Mouse (Mus musculus) ES-CJ7 (cell line): ENCODE data around the gene Spata5.

ENCODE experiments used
- DNase-seq: peaks from one replicate; pipeline ENCODE4 v3.0.0; 2011; ENCODE audit warnings: low read depth, low spot score

Gene Spata5

GRCm38 (mm10) chr3:37510055-37511032 is 90.6 kb downstream of the Spata5 start:
- no peak for DNase-seq

GRCm38 (mm10) chr3:37515485-37515884 is 95.8 kb downstream of the Spata5 start:
- peak; percentile 68 for DNase-seq

GRCm38 (mm10) chr3:37516379-37516778 is 96.7 kb downstream of the Spata5 start:
- no peak for DNase-seq

- peak; percentile 46 for DNase-seq
Measured at GRCm38 (mm10) chr3:37518611-37519010, 98.9 kb downstream of the Spata5 start.

GRCm38 (mm10) chr3:37520334-37521023 is 100.8 kb downstream of the Spata5 start:
- no peak for DNase-seq

- no peak for DNase-seq
Measured at GRCm38 (mm10) chr3:37532079-37532478, 112.4 kb downstream of the Spata5 start.

GRCm38 (mm10) chr3:37540701-37541100 is 121.0 kb downstream of the Spata5 start:
- DNase-seq = peak; percentile 67

GRCm38 (mm10) chr3:37546351-37546750 is 126.7 kb downstream of the Spata5 start:
- no peak for DNase-seq

GRCm38 (mm10) chr3:37550190-37550589 is 130.5 kb downstream of the Spata5 start:
- DNase-seq = no peak

- DNase-seq = no peak
Measured at GRCm38 (mm10) chr3:37550594-37550993, 130.9 kb downstream of the Spata5 start.

GRCm38 (mm10) chr3:37551486-37551885 is 131.8 kb downstream of the Spata5 start:
- no peak for DNase-seq

- no peak for DNase-seq
Measured at GRCm38 (mm10) chr3:37552244-37552643, 132.5 kb downstream of the Spata5 start.

- no peak for DNase-seq
Measured at GRCm38 (mm10) chr3:37553371-37554033, 133.8 kb downstream of the Spata5 start.

GRCm38 (mm10) chr3:37556412-37557113 is 136.9 kb downstream of the Spata5 start:
- DNase-seq = no peak

GRCm38 (mm10) chr3:37557741-37558479 is 138.2 kb downstream of the Spata5 start:
- DNase-seq = no peak

GRCm38 (mm10) chr3:37559339-37559738 is 139.6 kb downstream of the Spata5 start:
- no peak for DNase-seq

GRCm38 (mm10) chr3:37561466-37561865 is 141.8 kb downstream of the Spata5 start:
- DNase-seq = no peak

GRCm38 (mm10) chr3:37566097-37566496 is 146.4 kb downstream of the Spata5 start:
- DNase-seq = no peak

- no peak for DNase-seq
Measured at GRCm38 (mm10) chr3:37567505-37567904, 147.8 kb downstream of the Spata5 start.

- no peak for DNase-seq
Measured at GRCm38 (mm10) chr3:37568780-37569179, 149.1 kb downstream of the Spata5 start.
